Mouse (Mus musculus) G1E (cell line): ENCODE data around the gene Mroh2a. TPM values are rescaled to one million over a fixed set of nuclear protein-coding genes. Genes with fewer than 3 reads are reported as not detected.

ENCODE experiments used
- ATAC-seq: 2 replicates; pipeline ENCODE4 v1.8.0; 2016; ENCODE audit warnings: mild to moderate bottlenecking; ENCODE audit not compliant: insufficient number of reproducible peaks, poor library complexity, low FRiP score, severe bottlenecking; ENCODE audit errors: extremely low read depth
- DNase-seq: peaks from one replicate; pipeline ENCODE4 v3.0.0; 2012; ENCODE audit warnings: low spot score
- H3K27me3 ChIP-seq: 2 replicates; pipeline ENCODE4 v1.6.1; 2012; ENCODE audit warnings: mild to moderate bottlenecking, low read length, inconsistent platforms; ENCODE audit not compliant: insufficient read depth
- H3K36me3 ChIP-seq: replicated peaks from 2 replicates; pipeline ENCODE3; 2012; ENCODE audit warnings: mild to moderate bottlenecking, inconsistent platforms
- H3K4me1 ChIP-seq: 2 replicates; pipeline ENCODE4 v1.6.1; 2012; ENCODE audit warnings: low read depth, low read length, inconsistent platforms, mixed read lengths; ENCODE audit not compliant: insufficient read depth
- H3K4me3 ChIP-seq: 2 replicates; pipeline ENCODE4 v1.5.1; 2012; ENCODE audit warnings: low read depth, mild to moderate bottlenecking, inconsistent platforms, low read length, moderate library complexity, mixed read lengths
- H3K9me3 ChIP-seq: replicated peaks from 2 replicates; pipeline ENCODE4 v1.6.1; 2012; ENCODE audit warnings: inconsistent platforms
- CTCF ChIP-seq: IDR thresholded peaks from 2 replicates; pipeline ENCODE4 v1.5.1; 2012; ENCODE audit warnings: low read depth, low read length, inconsistent platforms, mixed read lengths
- GATA1 ChIP-seq: IDR thresholded peaks from 2 replicates; pipeline ENCODE4 v1.6.1; 2012; ENCODE audit warnings: borderline replicate concordance, low read length, inconsistent platforms, mixed read lengths
- GATA2 ChIP-seq: IDR thresholded peaks from 2 replicates; pipeline ENCODE4 v1.6.1; 2012; ENCODE audit warnings: low read depth, low read length, inconsistent platforms, borderline replicate concordance
- POLR2AphosphoS5 ChIP-seq: IDR thresholded peaks from 2 replicates; pipeline ENCODE4 v1.6.1; 2012; ENCODE audit warnings: low read depth, low read length, inconsistent platforms; ENCODE audit not compliant: insufficient replicate concordance
- TAL1 ChIP-seq: conservative IDR thresholded peaks from 2 replicates; pipeline ENCODE4 v1.6.1; 2012; ENCODE audit warnings: low read depth, low read length, inconsistent platforms, mixed read lengths
- polyA plus RNA-seq: library from polyadenylated mRNA; stranded (reverse); fragments of >175 nt; gene quantifications from 2 replicates; pipeline ENCODE4 v1.2.3, GENCODE M21; 2012
- total RNA-seq, 2 experiments: library from RNA; stranded (forward) in 1 of 2; stranded (reverse) in 1 of 2; fragments of 200-1000 nt in 1 of 2; fragments of >200 nt in 1 of 2; fragmentation: Nextera tagmentation in 1 of 2; gene quantifications; 2 replicates each; pipeline ENCODE4 v1.2.3; 2014 to 2017

Gene Mroh2a
- total and polyA plus RNA-seq, 3 experiments, result 0.49 TPM; not detected in 2

DNA sequence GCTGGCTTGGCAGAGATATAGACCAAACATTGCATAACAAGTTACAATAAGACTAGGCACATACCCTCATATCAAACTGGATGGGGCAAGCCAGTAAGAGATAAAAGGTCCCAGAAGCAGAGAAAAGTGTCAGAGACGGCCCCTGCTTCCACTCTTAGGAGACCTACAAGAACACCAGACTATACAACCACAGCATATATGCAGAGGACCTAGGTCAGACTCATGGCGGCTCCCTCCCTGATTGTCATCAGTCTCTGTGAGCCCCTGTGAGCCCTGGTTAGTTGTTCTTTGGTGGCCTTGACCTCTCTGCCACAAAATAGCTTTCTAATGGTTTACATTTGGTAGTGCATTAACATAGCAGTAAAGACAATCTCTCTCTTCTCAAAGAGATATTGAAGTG lies 82.2 kb downstream of the Mroh2a start:
- H3K36me3 ChIP-seq, result no peaks in the 10 kb centered on the region
- no peak for TF ChIP-seq POLR2AphosphoS5
- no peak for TF ChIP-seq GATA2
- TF ChIP-seq TAL1, result no peak
- TF ChIP-seq GATA1, result no peak
- no peak for TF ChIP-seq CTCF
- H3K4me3 ChIP-seq, result no peak overlapping the region
- no peaks in the 10 kb centered on the region for H3K4me1 ChIP-seq
- H3K9me3 ChIP-seq, result no peaks in the 10 kb centered on the region
- H3K27me3 ChIP-seq, result peaks cover 3% of the 10 kb centered on the region; the same call in 1 of the 2 replicates
- DNase-seq (no peak), ATAC-seq (no peak)

DNA sequence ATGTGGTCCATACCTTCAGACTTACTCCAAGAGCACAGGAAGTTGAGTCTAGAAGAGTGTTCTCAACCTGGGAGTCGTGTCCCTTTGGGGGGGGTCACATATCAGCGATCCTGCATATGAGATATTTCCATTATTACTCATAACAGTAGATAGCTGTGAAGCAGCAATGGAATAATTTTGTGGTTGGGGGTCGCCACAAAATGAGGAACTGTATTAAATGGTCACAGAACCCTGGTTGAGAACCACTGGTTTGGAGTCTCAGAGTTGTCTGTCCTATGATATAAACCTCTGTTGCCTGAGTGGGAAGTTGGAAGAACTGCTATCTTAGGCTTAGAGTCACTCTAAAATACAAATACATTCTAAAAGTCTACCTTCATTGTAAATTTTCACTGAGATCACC lies 83.1 kb downstream of the Mroh2a start:
- no peaks in the 10 kb centered on the region for H3K4me1 ChIP-seq
- no peak for ATAC-seq
- TF ChIP-seq TAL1 (no peak), GATA2 (no peak), POLR2AphosphoS5 (no peak), GATA1 (no peak), CTCF (no peak)
- no peak for DNase-seq
- H3K4me3 ChIP-seq, result no peak overlapping the region
- no peaks in the 10 kb centered on the region for H3K36me3 ChIP-seq
- H3K9me3 ChIP-seq, result no peaks in the 10 kb centered on the region
- no peaks in the 10 kb centered on the region for H3K27me3 ChIP-seq

DNA sequence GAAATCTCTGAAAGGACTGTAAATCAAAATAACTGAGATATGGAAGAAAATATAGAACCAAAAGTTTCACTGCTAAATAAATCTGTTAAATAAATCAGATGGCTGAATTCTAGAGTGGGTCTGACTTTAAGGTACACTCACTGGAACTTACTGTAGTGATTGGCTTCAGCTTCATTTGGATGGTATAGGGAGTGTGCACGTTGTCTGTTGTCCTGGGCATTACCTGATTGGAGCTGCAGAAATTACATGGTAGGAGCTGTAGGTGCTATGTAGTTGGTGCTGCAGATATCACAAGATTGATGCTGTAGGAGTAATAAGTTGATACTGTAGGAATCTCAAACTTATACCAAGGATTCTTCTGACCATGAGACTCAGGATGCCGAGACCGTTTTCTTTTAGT lies 83.6 kb downstream of the Mroh2a start:
- TF ChIP-seq GATA1 (no peak), TAL1 (no peak), POLR2AphosphoS5 (no peak), CTCF (no peak)
- DNase-seq, result no peak
- H3K36me3 ChIP-seq, result no peaks in the 10 kb centered on the region

More for the DNA sequence above, 83.6 kb downstream of the Mroh2a start:
- no peak overlapping the region for H3K4me3 ChIP-seq
- H3K4me1 ChIP-seq, result no peaks in the 10 kb centered on the region
- no peaks in the 10 kb centered on the region for H3K9me3 ChIP-seq
- ATAC-seq, result no peak
- H3K27me3 ChIP-seq, result no peaks in the 10 kb centered on the region

Other genes with a start within 250 kb of the Mroh2a start
- 104 and 109 TPM in 2 replicates for gene Usp40, start 218.4 kb upstream of the Mroh2a start, total RNA-seq (2014; fragmentation: Nextera tagmentation)
- gene Usp40, start 218.4 kb upstream of the Mroh2a start, total RNA-seq (2017), result 43.5 and 43.7 TPM in 2 replicates
- 2.4 and 4.2 TPM in 2 replicates for gene Usp40, start 218.4 kb upstream of the Mroh2a start, polyA plus RNA-seq
- not detected in 2 replicates for gene Ugt1a10, start 171.6 kb upstream of the Mroh2a start, total RNA-seq (2014; fragmentation: Nextera tagmentation)
- gene Ugt1a10, start 171.6 kb upstream of the Mroh2a start, total RNA-seq (2017), result 0.05 TPM in 1 of 2 replicates, not detected in the other
- not detected in 2 replicates for gene Ugt1a10, start 171.6 kb upstream of the Mroh2a start, polyA plus RNA-seq
- gene Ugt1a9, start 156.2 kb upstream of the Mroh2a start, total RNA-seq (2014; fragmentation: Nextera tagmentation), result not detected in 2 replicates
- 0.17 and 0.27 TPM in 2 replicates for gene Ugt1a9, start 156.2 kb upstream of the Mroh2a start, total RNA-seq (2017)
- not detected in 2 replicates for gene Ugt1a9, start 156.2 kb upstream of the Mroh2a start, polyA plus RNA-seq
- gene Ugt1a8, start 139.2 kb upstream of the Mroh2a start, total RNA-seq (2014; fragmentation: Nextera tagmentation), result not detected in 2 replicates
- 0.17 TPM in 1 of 2 replicates, not detected in the other for gene Ugt1a8, start 139.2 kb upstream of the Mroh2a start, total RNA-seq (2017)
- gene Ugt1a8, start 139.2 kb upstream of the Mroh2a start, polyA plus RNA-seq, result not detected in 2 replicates
- gene Ugt1a7c, start 131.9 kb upstream of the Mroh2a start, total RNA-seq (2014; fragmentation: Nextera tagmentation), result 0.30 and 0.63 TPM in 2 replicates
- 3.9 and 4.5 TPM in 2 replicates for gene Ugt1a7c, start 131.9 kb upstream of the Mroh2a start, total RNA-seq (2017)
- 0.08 and 0.18 TPM in 2 replicates for gene Ugt1a7c, start 131.9 kb upstream of the Mroh2a start, polyA plus RNA-seq
- not detected in 2 replicates for gene Ugt1a6b, start 123.7 kb upstream of the Mroh2a start, total RNA-seq (2014; fragmentation: Nextera tagmentation)
- 0.27 and 0.41 TPM in 2 replicates for gene Ugt1a6b, start 123.7 kb upstream of the Mroh2a start, total RNA-seq (2017)
- not detected in 2 replicates for gene Ugt1a6b, start 123.7 kb upstream of the Mroh2a start, polyA plus RNA-seq
- 0.60 TPM in 1 of 2 replicates, not detected in the other for gene Ugt1a6a, start 92.2 kb upstream of the Mroh2a start, total RNA-seq (2014; fragmentation: Nextera tagmentation)
- gene Ugt1a6a, start 92.2 kb upstream of the Mroh2a start, total RNA-seq (2017), result 0.23 and 0.98 TPM in 2 replicates
- gene Ugt1a6a, start 92.2 kb upstream of the Mroh2a start, polyA plus RNA-seq, result not detected in 2 replicates
- not detected in 2 replicates for gene Ugt1a5, start 61.0 kb upstream of the Mroh2a start, total RNA-seq (2014; fragmentation: Nextera tagmentation)
- 0.05 TPM in 1 of 2 replicates, not detected in the other for gene Ugt1a5, start 61.0 kb upstream of the Mroh2a start, total RNA-seq (2017)
- not detected in 2 replicates for gene Ugt1a5, start 61.0 kb upstream of the Mroh2a start, polyA plus RNA-seq
- not detected in 2 replicates for gene Ugt1a2, start 26.4 kb upstream of the Mroh2a start, total RNA-seq (2014; fragmentation: Nextera tagmentation)
- gene Ugt1a2, start 26.4 kb upstream of the Mroh2a start, total RNA-seq (2017), result 0.05 TPM in 1 of 2 replicates, not detected in the other
- gene Ugt1a2, start 26.4 kb upstream of the Mroh2a start, polyA plus RNA-seq, result not detected in 2 replicates
- gene Dnajb3, start 21.2 kb upstream of the Mroh2a start, total RNA-seq (2014; fragmentation: Nextera tagmentation), result not detected in 2 replicates
- gene Dnajb3, start 21.2 kb upstream of the Mroh2a start, total RNA-seq (2017), result 0.16 TPM in 1 of 2 replicates, not detected in the other
- gene Dnajb3, start 21.2 kb upstream of the Mroh2a start, polyA plus RNA-seq, result not detected in 2 replicates
- not detected in 2 replicates for gene Ugt1a1, start 15.0 kb upstream of the Mroh2a start, total RNA-seq (2014; fragmentation: Nextera tagmentation)
- gene Ugt1a1, start 15.0 kb upstream of the Mroh2a start, total RNA-seq (2017), result 0.06 and 0.22 TPM in 2 replicates
- not detected in 2 replicates for gene Ugt1a1, start 15.0 kb upstream of the Mroh2a start, polyA plus RNA-seq
- gene Hjurp, start 50.6 kb downstream of the Mroh2a start, total RNA-seq (2014; fragmentation: Nextera tagmentation), result 230 and 327 TPM in 2 replicates
- gene Hjurp, start 50.6 kb downstream of the Mroh2a start, total RNA-seq (2017), result 187 and 221 TPM in 2 replicates
- 42.0 and 52.9 TPM in 2 replicates for gene Hjurp, start 50.6 kb downstream of the Mroh2a start, polyA plus RNA-seq
- not detected in 2 replicates for gene Trpm8, start 50.7 kb downstream of the Mroh2a start, total RNA-seq (2014; fragmentation: Nextera tagmentation)
- gene Trpm8, start 50.7 kb downstream of the Mroh2a start, total RNA-seq (2017), result under 0.01 TPM in 1 of 2 replicates, not detected in the other
- not detected in 2 replicates for gene Trpm8, start 50.7 kb downstream of the Mroh2a start, polyA plus RNA-seq
- gene Spp2, start 180.0 kb downstream of the Mroh2a start, total RNA-seq (2014; fragmentation: Nextera tagmentation), result not detected in 2 replicates
- gene Spp2, start 180.0 kb downstream of the Mroh2a start, total RNA-seq (2017), result not detected in 2 replicates
- gene Spp2, start 180.0 kb downstream of the Mroh2a start, polyA plus RNA-seq, result not detected in 2 replicates